Mouse (Mus musculus): Measurements from ENCODE around the gene Pigr. TPM values are rescaled to one million over a fixed set of nuclear protein-coding genes. Genes with fewer than 3 reads are reported as not detected.

Pigr gene
- polyA plus RNA-seq, 1 experiment: not detected

GRCm38 (mm10) chr1:130828656-130829055 is 2.2 kb downstream of the Pigr start:
- Histone ChIP-seq H3K4me3 (ENCODE audit: insufficient read depth, low read length) (no peak overlapping the region), H3K27ac (ENCODE audit: insufficient read depth, low read length) (no peak overlapping the region), H3K4me1 (ENCODE audit: control insufficient read depth, insufficient read depth, low read length) (no peaks in the 10 kb centered on the region)
- TF ChIP-seq CTCF (IDR thresholded peaks at IDR 0.05; ENCODE audit: borderline replicate concordance, insufficient read depth, low read length) (no peak), POLR2A (IDR thresholded peaks at IDR 0.05; ENCODE audit: low read depth, low read length) (no peak)

- no peaks in the 10 kb centered on the region for H3K4me1 ChIP-seq (ENCODE audit: control insufficient read depth, insufficient read depth, low read length)
- no peak for TF ChIP-seq CTCF (IDR thresholded peaks at IDR 0.05; ENCODE audit: borderline replicate concordance, insufficient read depth, low read length)
- TF ChIP-seq POLR2A (IDR thresholded peaks at IDR 0.05; ENCODE audit: low read depth, low read length): no peak
- no peak overlapping the region for H3K4me3 ChIP-seq (ENCODE audit: insufficient read depth, low read length)
- H3K27ac ChIP-seq (ENCODE audit: insufficient read depth, low read length): no peak overlapping the region
Observed at GRCm38 (mm10) chr1:130829906-130830830, 3.7 kb downstream of the Pigr start.

GRCm38 (mm10) chr1:130832230-130833149 is 6.0 kb downstream of the Pigr start:
- Histone ChIP-seq H3K4me3 (ENCODE audit: insufficient read depth, low read length) (no peak overlapping the region), H3K4me1 (ENCODE audit: control insufficient read depth, insufficient read depth, low read length) (no peaks in the 10 kb centered on the region), H3K27ac (ENCODE audit: insufficient read depth, low read length) (no peak overlapping the region)
- TF ChIP-seq CTCF (IDR thresholded peaks at IDR 0.05; ENCODE audit: borderline replicate concordance, insufficient read depth, low read length) (no peak), POLR2A (IDR thresholded peaks at IDR 0.05; ENCODE audit: low read depth, low read length) (no peak)

- no peak overlapping the region for H3K27ac ChIP-seq (ENCODE audit: insufficient read depth, low read length)
- TF ChIP-seq POLR2A (IDR thresholded peaks at IDR 0.05; ENCODE audit: low read depth, low read length): no peak
- no peak for TF ChIP-seq CTCF (IDR thresholded peaks at IDR 0.05; ENCODE audit: borderline replicate concordance, insufficient read depth, low read length)
- H3K4me3 ChIP-seq (ENCODE audit: insufficient read depth, low read length): no peak overlapping the region
- no peaks in the 10 kb centered on the region for H3K4me1 ChIP-seq (ENCODE audit: control insufficient read depth, insufficient read depth, low read length)
Observed at GRCm38 (mm10) chr1:130835161-130835936, 8.9 kb downstream of the Pigr start.

GRCm38 (mm10) chr1:130838288-130838687 is 11.8 kb downstream of the Pigr start:
- H3K4me3 ChIP-seq (ENCODE audit: insufficient read depth, low read length): no peak overlapping the region
- TF ChIP-seq POLR2A (IDR thresholded peaks at IDR 0.05; ENCODE audit: low read depth, low read length) (no peak), CTCF (IDR thresholded peaks at IDR 0.05; ENCODE audit: borderline replicate concordance, insufficient read depth, low read length) (no peak)
- no peak overlapping the region for H3K27ac ChIP-seq (ENCODE audit: insufficient read depth, low read length)

GRCm38 (mm10) chr1:130840599-130841379 is 14.3 kb downstream of the Pigr start:
- no peak for TF ChIP-seq CTCF (IDR thresholded peaks at IDR 0.05; ENCODE audit: borderline replicate concordance, insufficient read depth, low read length)
- TF ChIP-seq POLR2A (IDR thresholded peaks at IDR 0.05; ENCODE audit: low read depth, low read length): no peak
- no peaks in the 10 kb centered on the region for H3K4me1 ChIP-seq (ENCODE audit: control insufficient read depth, insufficient read depth, low read length)
- no peak overlapping the region for H3K27ac ChIP-seq (ENCODE audit: insufficient read depth, low read length)
- H3K4me3 ChIP-seq (ENCODE audit: insufficient read depth, low read length): no peak overlapping the region

More at GRCm38 (mm10) chr1:130838288-130838687, 11.8 kb downstream of the Pigr start:
- H3K4me1 ChIP-seq (ENCODE audit: control insufficient read depth, insufficient read depth, low read length): no peaks in the 10 kb centered on the region

- Histone ChIP-seq H3K27ac (ENCODE audit: insufficient read depth, low read length) (no peak overlapping the region), H3K4me1 (ENCODE audit: control insufficient read depth, insufficient read depth, low read length) (no peaks in the 10 kb centered on the region), H3K4me3 (ENCODE audit: insufficient read depth, low read length) (no peak overlapping the region)
- no peak for TF ChIP-seq POLR2A (IDR thresholded peaks at IDR 0.05; ENCODE audit: low read depth, low read length)
- TF ChIP-seq CTCF (IDR thresholded peaks at IDR 0.05; ENCODE audit: borderline replicate concordance, insufficient read depth, low read length): no peak
Observed at GRCm38 (mm10) chr1:130841621-130842020, 15.1 kb downstream of the Pigr start.

GRCm38 (mm10) chr1:130844516-130844915 is 18.0 kb downstream of the Pigr start:
- no peak overlapping the region for H3K27ac ChIP-seq (ENCODE audit: insufficient read depth, low read length)
- TF ChIP-seq POLR2A (IDR thresholded peaks at IDR 0.05; ENCODE audit: low read depth, low read length): no peak
- no peaks in the 10 kb centered on the region for H3K4me1 ChIP-seq (ENCODE audit: control insufficient read depth, insufficient read depth, low read length)
- H3K4me3 ChIP-seq (ENCODE audit: insufficient read depth, low read length): no peak overlapping the region

Measured in embryonic fibroblast, embryonic 13.5 days (primary cell).